9 mouse cellular contexts compared by ENCODE assay signal in genomic region chr15:91702991-91703715, GRCm38 (mm10). TPM values are rescaled to one million over a fixed set of nuclear protein-coding genes. Genes with fewer than 3 reads are reported as not detected.
DNase-seq lines count a peak whose midpoint lies in the region; ATAC-seq and TF ChIP-seq lines count a peak whose summit lies in the region.
"Had no signal": no experiment of that assay in that cellular context is flagged by ENCODE, and none has a peak within 500 bp of the region (broad histone marks: within the 10 kb centered on the region; RNA-seq: fewer than 3 reads in every experiment).

No protein-coding gene starts in this region.

- peak; percentile 68; the same call in 1 of the 2 replicates for ATAC-seq in hindbrain, embryonic 15.5 days (ENCODE audit: low FRiP score, low read depth)

- no peaks in the 10 kb centered on the region for H3K36me3 ChIP-seq in hindbrain, embryonic 15.5 days

- 34% methylated on average over 8 of the region's 8 CpGs for WGBS in hindbrain, embryonic 15.5 days
- WGBS in olfactory bulb, adult 2 months = 38% methylated on average over 8 of the region's 8 CpGs

- intact Hi-C loops in gastrocnemius, adult 2 months (cut with DNase I) = no loop called here

- 0 out of 2 replicates have a peak, but pooled peaks cover 3% of the 10 kb centered on the region for H3K27me3 ChIP-seq in hindbrain, embryonic 15.5 days
- H3K27me3 ChIP-seq: limb, embryonic 13.5 days had no signal

- no peaks in the 10 kb centered on the region for H3K9me3 ChIP-seq in hindbrain, embryonic 15.5 days
- H3K9me3 ChIP-seq: limb, embryonic 13.5 days had no signal

- H3K27ac ChIP-seq in brown adipose tissue, adult 24 weeks (replicated peaks; ENCODE audit: low read depth, low read length) = peak overlapping the region; percentile 55
- peak overlapping the region; percentile 66 for H3K27ac ChIP-seq in gastrocnemius, adult 2 months
- peak overlapping the region; percentile 48 for H3K27ac ChIP-seq in hindbrain, embryonic 15.5 days (replicated peaks)
- H3K27ac ChIP-seq in olfactory bulb, adult 2 months (ENCODE audit: insufficient read depth, low read depth, low read length) = peak overlapping the region; percentile 8; the same call in 1 of the 2 replicates
- H3K27ac ChIP-seq: limb, embryonic 13.5 days had no signal

- TF ChIP-seq POLR2A in olfactory bulb, adult 2 months (IDR thresholded peaks at IDR 0.05; ENCODE audit: insufficient read depth, low read depth, low read length) = no peak

- peak; percentile 21; the same call in 1 of the 2 replicates for TF ChIP-seq CTCF in gastrocnemius, adult 2 months (IDR thresholded peaks at IDR 0.05)
- no peak for TF ChIP-seq CTCF in olfactory bulb, adult 2 months (IDR thresholded peaks at IDR 0.05; ENCODE audit: insufficient read depth, low read depth, low read length)

- H3K4me2 ChIP-seq in hindbrain, embryonic 15.5 days = no peak overlapping the region
- H3K4me2 ChIP-seq: limb, embryonic 13.5 days had no signal

- H3K9ac ChIP-seq in hindbrain, embryonic 15.5 days = no peak overlapping the region
- H3K9ac ChIP-seq: limb, embryonic 13.5 days had no signal

- H3K4me3 ChIP-seq in brown adipose tissue, adult 24 weeks (ENCODE audit: insufficient read depth, low read depth, low read length) = no peak overlapping the region
- H3K4me3 ChIP-seq in gastrocnemius, adult 2 months = no peak overlapping the region
- H3K4me3 ChIP-seq in hindbrain, embryonic 15.5 days = no peak overlapping the region
- no peak overlapping the region for H3K4me3 ChIP-seq in olfactory bulb, adult 2 months (ENCODE audit: insufficient read depth, low read depth, low read length)
- H3K4me3 ChIP-seq: limb, embryonic 13.5 days had no signal

- no peaks in the 10 kb centered on the region for H3K4me1 ChIP-seq in brown adipose tissue, adult 24 weeks (ENCODE audit: control insufficient read depth, insufficient read depth, insufficient read length, low read length)
- 0 out of 2 replicates have a peak, but pooled peaks cover 7% of the 10 kb centered on the region for H3K4me1 ChIP-seq in hindbrain, embryonic 15.5 days (replicated peaks)
- peaks cover 5% of the 10 kb centered on the region for H3K4me1 ChIP-seq in olfactory bulb, adult 2 months (ENCODE audit: control insufficient read depth, insufficient read depth, low read length)

- DNase-seq in ovary, adult 18-20 months (ENCODE audit: low spot score) = peak; percentile 32
- no peak for DNase-seq in ovary, postnatal 14 days (ENCODE audit: low spot score)
- peak; percentile 43 for DNase-seq in gastrocnemius, adult 2 months
- DNase-seq in lung, adult 18-20 months = peak; percentile 52 to 66
- no peak for DNase-seq in testis, postnatal 14 days (ENCODE audit: low spot score)

RNA-seq across cellular contexts. Expression of gene Lrrk2, which starts 30.2 kb away (rescaled TPM):
- 2.5 and 4.2 TPM in 2 replicates for polyA plus RNA-seq in brown adipose tissue, adult 24 weeks (2012; ENCODE audit: insufficient read depth, insufficient read length, missing spikeins)
- total RNA-seq in gastrocnemius, adult 2 months (2021) = 1 to 10 TPM; 4.5 to 6.6 TPM
- 2.0 and 2.4 TPM in 2 replicates for polyA plus RNA-seq in hindbrain, embryonic 15.5 days (2015; fragmentation: Nextera tagmentation; extraction: Ambion mirVana)
- polyA plus RNA-seq in olfactory bulb, adult 2 months (2012; ENCODE audit: insufficient read depth, insufficient read length, low replicate concordance, missing spikeins) = not detected in 2 replicates

Comparison
In these comparisons a context has a peak if more than half of its experiments do, and no peak if none do; other contexts are left out.
1. DNase-seq: peak in ovary, adult 18-20 months (single experiment), gastrocnemius, adult 2 months (single experiment) and lung, adult 18-20 months (2 of 2); none in ovary, postnatal 14 days (single experiment) and testis, postnatal 14 days (single experiment).
2. H3K27ac ChIP-seq: peak in every context shown above with its lines; median percentile 66 in gastrocnemius, adult 2 months; 55 in brown adipose tissue, adult 24 weeks; 48 in hindbrain, embryonic 15.5 days; 8 in olfactory bulb, adult 2 months.